Mouse (Mus musculus) myocyte (in vitro differentiated cells): ENCODE data around the gene Itga6.

Source experiments
- E2F4 ChIP-seq: IDR thresholded peaks from one replicate; pipeline ENCODE4 v1.6.1; 2011; ENCODE audit warnings: mild to moderate bottlenecking, control low read depth, moderate library complexity; ENCODE audit not compliant: insufficient read depth
- MAX ChIP-seq: IDR thresholded peaks from one replicate; pipeline ENCODE4 v1.6.1; 2011; ENCODE audit warnings: low read depth, mild to moderate bottlenecking, control low read depth
- MYOD1 ChIP-seq, 3 experiments: IDR thresholded peaks; one replicate each; pipeline ENCODE4 v1.6.1; 2011; ENCODE audit warnings: control low read depth in 2 of 3, low read depth in 2 of 3, mild to moderate bottlenecking in 2 of 3, moderate library complexity in 1 of 3; ENCODE audit not compliant: insufficient read length in 2 of 3, control insufficient read depth in 1 of 3
- POLR2A ChIP-seq: IDR thresholded peaks from one replicate; pipeline ENCODE4 v1.6.1; 2011; ENCODE audit warnings: low read depth, mild to moderate bottlenecking, control low read depth, moderate library complexity; ENCODE audit not compliant: insufficient read length
- REST ChIP-seq: IDR thresholded peaks from one replicate; pipeline ENCODE4 v1.6.1; 2011; ENCODE audit warnings: mild to moderate bottlenecking, control low read depth, moderate library complexity; ENCODE audit not compliant: insufficient read depth, insufficient read length
- TCF12 ChIP-seq: IDR thresholded peaks from one replicate; pipeline ENCODE4 v1.6.1; 2011; ENCODE audit warnings: mild to moderate bottlenecking, control low read depth; ENCODE audit not compliant: poor library complexity, insufficient read depth, severe bottlenecking
- TCF3 ChIP-seq: IDR thresholded peaks from one replicate; pipeline ENCODE4 v1.6.1; 2011; ENCODE audit warnings: low read depth, control low read depth; ENCODE audit not compliant: insufficient read length
- USF1 ChIP-seq: IDR thresholded peaks from one replicate; pipeline ENCODE4 v1.6.1; 2011; ENCODE audit warnings: low read depth, mild to moderate bottlenecking, control low read depth, moderate library complexity

GRCm38 (mm10) chr2:71805120-71805519 lies 59.7 kb downstream of the Itga6 start:
- TF ChIP-seq POLR2A (no peak), TCF12 (no peak), MYOD1 (IDR thresholded peaks at IDR 0.05; ENCODE audit: control insufficient read depth in 1 of 3, insufficient read length in 2 of 3, low read depth in 2 of 3) (no peak), E2F4 (no peak), TCF3 (no peak), REST (no peak), MAX (no peak), USF1 (no peak)
